Mouse (Mus musculus): ENCODE data around the gene Gm11938.
"Not testable (repeated sequence)": the region's sequence is repeated elsewhere in the genome, so short reads cannot be mapped to it uniquely, and the experiment has no call there.

Gene Gm11938

DNA sequence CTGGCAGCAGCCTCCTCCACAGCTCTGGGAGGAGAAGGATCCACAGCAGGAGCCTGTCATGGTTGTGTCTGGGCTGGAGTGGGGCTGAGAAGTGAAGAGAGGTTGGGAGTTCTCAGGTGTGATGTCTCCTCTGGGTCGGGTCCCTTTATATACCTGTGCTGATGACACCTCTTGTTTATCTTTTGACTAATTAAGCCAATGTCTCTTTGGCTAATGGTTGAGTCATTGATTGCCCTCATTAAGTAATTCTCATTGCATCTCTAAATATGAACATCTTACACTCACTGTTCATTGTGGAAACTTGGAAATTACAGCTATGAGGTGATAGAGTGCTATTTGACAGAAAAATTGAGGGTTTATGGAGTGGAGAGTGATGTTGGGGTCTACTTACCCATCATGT, at the start of gene Gm11938:
Gene Gm11938 (minus strand): TSS at position 101 of the 400 bp plus-strand sequence.
- not testable (repeated sequence) for DNase-seq

DNA sequence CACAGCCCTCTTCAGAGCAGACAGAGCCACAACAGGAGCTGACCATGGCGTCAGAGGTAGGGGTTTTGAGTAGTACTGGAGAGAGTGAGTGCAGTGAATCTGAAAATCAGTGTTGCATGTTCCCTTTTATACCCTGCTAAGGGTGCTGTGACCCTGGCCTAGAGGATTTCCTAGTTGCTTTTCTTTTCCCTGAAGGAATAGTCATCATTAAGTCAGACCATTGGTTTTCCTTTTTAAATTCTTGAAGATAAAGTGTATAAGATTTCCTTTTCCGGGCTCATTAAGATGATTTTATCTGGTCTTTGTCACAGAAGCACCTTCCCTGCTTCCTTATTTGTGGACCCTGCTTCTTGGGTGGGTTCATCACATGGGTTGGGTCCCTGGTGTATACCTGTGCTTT, 47.0 kb upstream of the Gm11938 start, which contains the start of gene Gm11555:
Gene Gm11555 (minus strand): TSS at position 101 of the 400 bp plus-strand sequence.
- DNase-seq: no peak

DNA sequence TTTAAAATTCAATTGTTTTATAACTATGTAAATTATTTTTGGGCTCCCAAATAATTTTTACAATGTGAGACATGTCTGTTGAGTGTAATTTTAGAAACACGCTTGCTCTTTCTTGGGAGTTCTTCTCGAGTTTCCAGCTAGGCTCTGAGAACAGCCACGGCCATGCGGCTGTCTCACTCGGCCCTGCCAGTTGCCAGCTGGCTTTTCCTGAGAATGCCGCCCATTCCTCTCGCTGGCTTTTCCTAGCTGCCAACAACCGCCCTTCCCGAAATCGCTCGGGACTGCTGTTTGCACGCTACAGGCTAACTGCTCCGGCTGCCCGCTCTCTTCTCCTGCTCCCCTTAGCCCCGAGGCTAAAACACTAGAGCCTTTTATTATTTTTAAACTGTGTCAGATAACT, 43.3 kb upstream of the Gm11938 start:
- DNase-seq: no peak

DNA sequence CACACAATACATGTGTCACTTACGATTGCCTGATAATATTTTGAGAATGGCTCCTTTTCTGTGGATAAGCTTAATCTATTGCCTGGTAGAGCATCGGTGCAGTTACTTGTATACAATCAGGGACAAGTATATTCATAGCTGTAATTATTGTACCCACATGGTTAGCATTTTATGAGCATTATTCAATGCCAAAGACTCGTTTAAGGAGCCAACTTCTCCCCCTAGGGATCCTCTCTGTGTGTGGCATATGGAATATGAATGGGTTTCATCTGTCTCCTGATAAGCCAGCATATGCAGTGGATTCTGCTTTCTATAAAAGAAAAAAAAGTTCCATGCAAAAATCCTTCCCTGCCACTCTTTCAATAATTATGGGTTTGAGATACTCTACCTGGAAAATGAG, 41.2 kb upstream of the Gm11938 start:
- DNase-seq: no peak

DNA sequence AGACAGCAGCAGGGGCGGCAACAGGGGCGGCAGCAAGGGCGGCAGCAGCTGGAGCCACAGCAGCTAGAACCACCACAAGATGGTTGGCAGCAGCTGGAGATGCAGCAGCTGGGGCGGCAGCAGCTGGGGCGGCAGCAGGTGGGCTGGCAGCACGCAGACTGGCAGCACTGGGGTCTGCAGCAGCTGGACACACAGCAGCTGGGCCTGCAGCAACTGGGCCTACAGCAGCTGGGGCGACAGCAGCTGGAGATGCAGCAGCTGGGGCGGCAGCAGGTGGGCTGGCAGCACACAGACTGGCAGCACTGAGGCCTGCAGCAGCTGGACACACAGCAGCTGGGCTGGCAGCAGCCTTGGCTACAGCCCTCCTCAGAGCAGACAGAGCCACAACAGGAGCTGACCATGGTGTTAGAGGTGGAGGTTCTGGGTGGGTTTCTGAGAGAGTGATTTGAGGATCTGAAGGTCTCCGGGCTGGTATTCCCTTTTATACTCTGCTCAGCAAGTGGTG, 40.6 kb upstream of the Gm11938 start, which contains the start of gene Krtap4-7:
Gene Krtap4-7 (minus strand): TSS at position 455 of the 505 bp plus-strand sequence.
- not testable (repeated sequence) for DNase-seq

DNA sequence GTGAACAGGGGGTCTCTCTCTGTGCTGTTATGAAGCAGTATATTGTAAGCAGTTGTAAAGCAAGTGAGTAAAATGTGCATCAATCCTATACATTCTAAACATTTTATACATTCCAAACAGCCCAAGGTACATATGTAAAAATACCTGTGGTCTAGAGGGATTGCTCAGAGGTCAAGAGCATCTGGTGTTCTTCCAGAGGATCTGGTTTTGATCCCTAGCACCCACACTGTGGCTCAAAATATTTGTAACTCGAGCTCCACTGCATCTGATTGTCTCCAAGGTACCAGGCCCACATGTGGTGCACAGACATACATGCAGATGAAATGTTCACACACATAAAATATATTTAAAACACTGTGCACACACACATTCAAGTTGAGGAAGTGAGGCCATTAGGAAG, 37.8 kb upstream of the Gm11938 start:
- DNase-seq: no peak

DNA sequence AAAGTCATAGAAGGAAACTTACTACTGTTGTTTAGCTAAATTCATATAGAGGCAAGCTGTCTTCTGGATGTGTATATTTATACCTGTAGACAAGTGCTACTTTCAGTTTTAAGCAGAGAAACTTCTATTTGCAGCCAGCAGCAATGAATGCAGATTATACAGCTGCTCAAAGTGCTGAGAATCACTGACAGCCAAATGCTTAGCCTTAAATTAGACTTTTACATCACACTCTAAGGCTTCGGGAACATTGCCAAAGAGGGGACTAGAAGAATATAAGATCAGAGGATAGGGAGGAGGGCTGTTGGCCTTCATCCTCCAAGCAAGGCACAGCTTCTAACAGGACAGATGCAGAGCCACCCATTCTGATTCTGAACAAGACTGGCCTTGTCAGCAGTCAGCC, 34.0 kb upstream of the Gm11938 start:
- DNase-seq: no peak

DNA sequence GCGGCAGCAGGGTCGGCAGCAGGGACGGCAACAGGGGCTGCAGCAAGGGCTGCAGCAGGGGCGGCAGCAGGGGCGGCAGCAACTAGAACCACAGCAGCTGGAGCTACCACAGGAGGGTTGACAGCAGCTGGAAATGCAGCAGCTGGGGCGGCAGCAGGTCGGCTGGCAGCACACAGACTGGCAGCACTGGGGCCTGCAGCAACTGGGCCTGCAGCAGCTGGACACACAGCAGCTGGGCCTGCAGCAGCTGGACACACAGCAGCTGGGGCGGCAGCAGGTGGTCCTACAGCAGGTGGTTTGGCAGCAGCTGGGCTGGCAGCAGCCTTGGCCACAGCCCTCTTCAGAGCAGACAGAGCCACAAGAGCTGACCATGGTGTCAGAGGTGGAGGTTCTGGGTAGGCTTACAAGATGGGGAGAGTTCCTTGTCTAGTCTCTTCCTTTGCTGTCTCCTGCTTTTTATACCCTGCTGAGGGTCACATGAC, 31.6 kb upstream of the Gm11938 start, which contains the start of gene Krtap4-2:
Gene Krtap4-2 (minus strand): TSS at position 432 of the 482 bp plus-strand sequence.
- no peak for DNase-seq

DNA sequence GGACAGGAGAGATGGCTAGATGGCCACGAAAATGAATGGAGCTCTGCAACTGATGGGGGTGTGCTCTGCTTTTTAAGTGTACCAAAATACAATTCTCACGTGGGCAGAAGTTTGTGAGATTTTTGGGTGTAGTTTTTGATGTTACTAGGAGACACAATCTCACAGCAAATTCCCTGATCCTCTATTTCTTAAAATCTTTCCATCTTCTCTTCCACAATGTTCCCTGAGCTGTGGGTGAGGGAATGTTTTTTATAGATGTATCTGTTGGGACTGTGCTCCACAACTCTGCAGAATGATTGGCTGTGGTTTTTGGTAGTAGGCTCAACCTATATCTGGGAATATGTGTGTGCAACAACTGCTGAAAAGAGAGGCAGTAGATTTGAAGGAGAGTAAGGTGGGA, 30.2 kb upstream of the Gm11938 start:
- no peak for DNase-seq

DNA sequence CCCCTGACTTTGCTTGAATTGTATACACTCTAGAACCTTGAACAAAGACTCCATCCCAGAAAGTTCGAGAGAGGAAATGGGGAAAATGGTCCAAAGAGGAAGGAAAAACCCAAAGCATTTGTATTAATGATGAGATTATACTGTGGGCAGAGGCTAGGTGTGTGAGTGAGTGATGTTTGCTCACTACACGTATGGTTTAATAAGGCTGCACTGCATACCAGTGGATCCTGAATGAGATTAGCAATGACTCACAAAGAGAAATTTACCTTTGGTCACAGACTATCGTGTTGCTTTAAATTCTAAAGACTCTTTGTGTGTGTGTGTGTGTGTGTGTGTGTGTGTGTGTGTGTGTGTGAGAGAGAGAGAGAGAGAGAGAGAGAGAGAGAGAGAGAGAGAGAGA, 27.8 kb upstream of the Gm11938 start:
- no peak for DNase-seq

DNA sequence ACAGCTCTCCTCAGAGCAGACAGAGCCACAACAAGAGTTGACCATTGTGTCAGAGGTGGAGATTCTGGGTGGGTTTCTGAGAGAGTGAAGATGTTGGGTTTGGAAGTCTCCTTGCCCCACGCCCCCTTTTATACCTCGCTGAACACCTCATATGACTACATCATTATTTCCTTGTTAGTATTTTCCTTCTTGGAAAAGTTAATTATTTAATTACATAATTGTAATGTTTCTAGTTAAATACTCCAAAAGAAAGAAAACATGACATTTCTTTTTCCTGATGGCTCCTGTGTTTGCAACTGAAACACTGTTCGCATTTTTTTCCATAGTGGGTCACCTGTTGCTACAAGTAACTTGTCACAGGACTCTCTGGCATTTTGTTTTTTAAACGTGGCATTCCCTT, 25.0 kb upstream of the Gm11938 start, which contains the start of gene Krtap4-1:
Gene Krtap4-1 (minus strand): TSS at position 101 of the 400 bp plus-strand sequence.
- no peak for DNase-seq

DNA sequence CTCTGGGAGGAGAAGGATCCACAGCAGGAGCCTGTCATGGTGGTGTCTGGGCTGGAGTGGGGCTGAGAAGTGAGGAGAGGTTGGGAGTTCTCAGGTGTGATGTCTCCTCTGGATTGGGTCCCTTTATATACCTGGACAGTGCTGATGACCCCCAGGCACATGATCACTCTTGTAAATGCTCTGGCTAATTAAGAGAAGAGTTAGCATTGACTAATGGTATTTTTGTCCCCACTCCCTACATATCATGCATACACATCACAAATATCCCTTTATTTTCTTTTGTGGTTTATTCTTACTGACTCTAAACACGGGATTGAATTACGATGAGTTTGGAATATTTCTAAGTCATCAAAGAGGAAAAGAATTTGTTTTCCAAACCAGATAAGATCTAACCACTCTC, 17.2 kb upstream of the Gm11938 start, which contains the start of gene Gm11562:
Gene Gm11562 (minus strand): TSS at position 101 of the 400 bp plus-strand sequence.
- DNase-seq: no peak

DNA sequence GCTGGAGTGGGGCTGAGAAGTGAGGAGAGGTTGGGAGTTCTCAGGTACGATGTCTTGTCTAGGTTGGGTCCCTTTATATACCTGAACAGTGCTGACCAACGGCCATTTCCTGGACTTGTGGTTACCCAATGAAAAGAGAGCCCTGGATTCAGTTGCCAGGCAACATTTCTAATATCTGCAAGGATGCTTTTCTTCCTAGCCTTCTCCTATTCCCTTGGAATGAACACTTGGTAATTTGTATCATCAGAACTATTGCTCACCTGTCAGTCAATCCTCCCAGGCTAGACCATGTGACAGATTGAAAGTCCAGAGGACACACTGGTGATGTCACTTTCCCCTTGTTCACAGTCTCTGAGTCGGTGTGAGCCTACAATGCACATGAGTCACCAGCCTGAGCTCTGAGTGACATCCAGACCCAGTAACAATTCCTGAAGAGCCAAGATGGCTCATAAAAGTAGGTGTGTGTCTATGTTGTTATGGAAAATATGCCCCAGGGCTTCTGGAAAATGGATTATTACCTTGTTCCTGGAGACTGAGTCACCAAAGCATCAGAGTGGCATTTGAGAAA, 11.8 kb upstream of the Gm11938 start, which contains the start of gene Krtap2-4:
Gene Krtap2-4 (minus strand): TSS at position 51 of the 568 bp plus-strand sequence.
- DNase-seq: no peak

DNA sequence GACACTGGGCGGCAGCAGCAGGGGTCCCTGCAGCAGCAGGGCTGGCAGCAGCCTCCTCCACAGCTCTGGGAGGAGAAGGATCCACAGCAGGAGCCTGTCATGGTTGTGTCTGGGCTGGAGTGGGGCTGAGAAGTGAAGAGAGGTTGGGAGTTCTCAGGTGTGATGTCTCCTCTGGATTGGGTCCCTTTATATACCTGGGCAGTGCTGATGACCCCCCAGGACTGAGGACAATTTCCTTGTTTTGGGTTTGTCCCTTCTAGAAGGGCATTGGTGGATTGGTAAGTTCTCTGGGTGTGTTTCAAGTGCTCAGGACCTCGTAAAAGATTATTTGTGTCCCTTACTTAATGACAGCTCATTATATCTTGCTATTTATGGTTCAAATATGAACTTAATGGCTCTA, 7.0 kb upstream of the Gm11938 start, which contains the start of gene Gm11937:
Gene Gm11937 (minus strand): TSS at position 101 of the 400 bp plus-strand sequence.
- not testable (repeated sequence) for DNase-seq

DNA sequence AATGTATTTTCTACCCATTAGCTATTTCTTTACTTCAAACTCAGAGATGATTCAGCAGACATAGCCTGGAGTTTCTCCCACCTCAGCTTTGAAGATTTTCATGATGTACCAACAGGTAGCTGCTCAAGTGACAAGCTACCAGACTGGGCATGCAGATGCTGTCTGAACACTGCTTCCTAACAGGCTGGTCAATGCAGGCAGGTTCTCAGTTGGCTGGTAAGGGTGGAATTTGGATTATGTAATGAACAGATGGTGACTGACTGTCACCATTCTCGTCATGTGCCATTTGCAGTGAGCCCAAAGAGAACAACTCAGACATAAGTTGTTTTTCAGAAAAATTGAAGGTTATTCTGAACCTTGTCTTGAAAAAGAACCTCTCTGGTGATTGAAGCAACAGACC, 6.0 kb upstream of the Gm11938 start:
- no peak for DNase-seq

DNA sequence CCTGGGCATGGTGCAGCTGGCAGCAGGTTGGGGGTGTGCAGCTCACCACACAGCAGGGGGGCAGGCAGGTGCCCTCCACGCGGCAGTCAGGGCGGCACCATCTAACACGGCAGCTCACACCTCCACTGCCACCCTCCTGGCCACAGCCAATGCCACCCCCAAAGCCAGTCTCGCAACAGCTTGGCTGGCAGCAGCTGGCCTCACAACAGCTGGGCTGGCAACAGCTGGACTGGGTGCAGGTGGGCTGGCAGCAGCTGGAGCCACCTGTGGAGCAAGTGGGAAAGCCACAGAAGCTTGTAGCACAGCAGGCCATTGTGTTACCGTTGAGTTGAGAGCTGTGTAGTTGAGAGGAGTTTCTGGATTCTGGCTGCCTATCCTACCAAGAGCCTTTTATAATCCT, 5.4 kb downstream of the Gm11938 start, which contains the start of gene Krtap9-3:
Gene Krtap9-3 (minus strand): TSS at position 364 of the 400 bp plus-strand sequence.
- not testable (repeated sequence) for DNase-seq

DNA sequence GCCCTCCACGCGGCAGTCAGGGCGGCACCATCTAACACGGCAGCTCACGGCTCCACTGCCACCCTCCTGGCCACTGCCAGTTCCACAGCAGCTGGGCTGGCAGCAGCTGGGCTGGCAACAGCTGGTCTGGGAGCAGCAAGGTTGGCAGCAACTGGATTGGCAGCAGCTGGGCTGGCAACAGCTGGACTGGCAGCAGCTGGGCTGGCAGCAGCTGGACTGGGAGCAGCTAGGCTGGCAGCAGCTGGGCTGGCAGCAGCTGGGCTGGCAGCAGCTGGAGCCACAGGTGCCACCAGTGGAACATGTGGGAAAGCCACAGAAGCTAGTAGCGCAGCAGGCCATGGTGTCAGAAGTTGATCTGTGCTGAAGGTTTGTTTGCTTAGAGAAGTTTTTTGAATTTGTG, 12.1 kb downstream of the Gm11938 start, which contains the start of gene Krtap1-3:
Gene Krtap1-3 (minus strand): TSS at position 359 of the 400 bp plus-strand sequence.
- no peak for DNase-seq

DNA sequence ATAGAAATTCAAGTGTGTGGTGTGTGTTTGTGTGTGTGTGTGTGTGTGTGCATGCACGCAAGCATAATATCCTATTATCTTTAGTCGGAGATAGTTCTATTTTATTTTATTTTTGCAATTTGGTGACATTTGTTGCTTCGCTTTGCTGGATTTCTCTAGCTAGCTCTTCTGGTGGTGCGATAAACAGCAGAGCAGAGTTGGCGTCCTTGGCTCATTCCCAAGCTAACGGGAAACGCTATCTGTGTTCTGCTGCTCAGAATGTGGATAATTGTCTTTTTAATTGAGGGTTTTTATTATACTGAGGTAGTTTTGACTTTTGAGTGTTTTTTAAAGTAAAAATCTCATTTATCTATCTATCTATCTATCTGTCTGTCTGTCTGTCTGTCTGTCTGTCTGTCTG, 18.0 kb downstream of the Gm11938 start:
- DNase-seq: no peak

DNA sequence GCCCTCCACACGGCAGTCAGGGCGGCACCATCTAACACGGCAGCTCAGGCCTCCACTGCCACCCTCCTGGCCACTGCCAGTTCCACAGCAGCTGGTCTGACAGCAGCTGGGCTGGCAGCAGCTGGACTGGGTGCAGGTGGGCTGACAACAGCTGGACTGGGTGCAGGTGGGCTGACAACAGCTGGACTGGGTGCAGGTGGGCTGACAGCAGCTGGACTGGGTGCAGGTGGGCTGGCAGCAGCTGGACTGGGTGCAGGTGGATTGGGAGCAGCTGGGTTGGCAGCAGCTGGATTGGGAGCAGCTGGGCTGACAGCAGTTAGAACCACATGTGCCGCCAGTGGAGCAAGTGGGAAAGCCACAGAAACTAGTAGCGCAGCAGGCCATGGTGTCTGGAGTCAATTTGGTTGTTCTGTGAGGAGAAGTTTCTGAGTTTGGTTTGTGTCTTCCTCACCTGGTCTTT, 19.8 kb downstream of the Gm11938 start, which contains the start of gene Krtap1-4:
Gene Krtap1-4 (minus strand): TSS at position 410 of the 460 bp plus-strand sequence.
- DNase-seq: no peak

DNA sequence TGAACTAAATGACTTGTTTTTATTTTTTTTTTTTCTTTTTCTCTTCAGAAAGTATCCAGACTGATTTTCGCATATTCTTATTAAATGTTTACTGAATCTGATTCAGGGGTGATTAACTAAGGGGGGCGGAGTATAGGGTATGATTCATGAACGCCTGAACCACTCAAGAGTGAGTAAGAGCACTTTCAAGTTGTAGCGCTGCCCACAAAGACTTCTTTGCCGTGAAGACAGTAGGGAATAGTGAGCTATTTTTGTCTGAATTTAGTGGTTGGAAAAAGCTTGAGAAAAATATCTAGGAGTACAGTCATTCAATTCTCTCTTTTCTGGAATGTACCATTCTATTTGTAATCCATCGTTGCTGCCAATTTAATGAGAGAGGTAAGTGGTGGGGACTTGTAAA, 21.5 kb downstream of the Gm11938 start:
- DNase-seq: no peak

DNA sequence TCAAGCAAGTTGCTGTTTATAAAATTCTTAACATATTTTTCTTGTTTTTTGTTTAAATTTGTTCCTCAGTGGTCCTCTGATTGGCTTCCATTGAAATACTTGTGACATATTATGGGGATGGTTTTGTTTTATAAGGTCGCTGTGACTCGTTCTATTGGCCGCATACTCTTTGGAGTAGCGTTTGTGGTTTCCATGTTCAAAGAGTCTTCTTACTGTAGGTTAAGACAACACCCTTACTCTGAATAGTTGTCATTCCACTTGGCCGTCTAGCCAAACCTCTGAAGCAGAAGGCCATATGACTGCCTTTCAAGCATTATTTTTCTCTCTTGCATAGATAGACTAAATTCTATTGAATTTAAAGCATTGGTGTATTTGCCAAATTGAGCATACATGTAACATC, 22.1 kb downstream of the Gm11938 start:
- DNase-seq: no peak

DNA sequence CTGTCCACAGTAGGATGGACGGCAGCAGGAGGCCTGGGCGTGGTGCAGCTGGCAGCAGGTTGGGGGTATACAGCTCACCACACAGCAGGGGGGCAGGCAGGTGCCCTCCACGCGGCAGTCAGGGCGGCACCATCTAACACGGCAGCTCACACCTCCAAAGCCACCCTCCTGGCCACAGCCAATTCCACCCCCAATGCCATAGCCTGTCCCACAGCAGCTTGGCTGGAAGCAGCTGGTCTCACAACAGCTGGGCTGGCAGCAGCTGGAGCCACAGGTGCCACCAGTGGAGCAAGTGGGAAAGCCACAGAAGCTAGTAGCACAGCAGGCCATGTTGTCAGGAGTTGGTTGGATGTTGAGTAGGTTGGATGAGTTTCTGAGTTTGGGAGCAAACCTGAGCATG, 22.5 kb downstream of the Gm11938 start, which contains the start of gene Krtap1-5:
Gene Krtap1-5 (minus strand): TSS at position 381 of the 400 bp plus-strand sequence.
- no peak for DNase-seq

DNA sequence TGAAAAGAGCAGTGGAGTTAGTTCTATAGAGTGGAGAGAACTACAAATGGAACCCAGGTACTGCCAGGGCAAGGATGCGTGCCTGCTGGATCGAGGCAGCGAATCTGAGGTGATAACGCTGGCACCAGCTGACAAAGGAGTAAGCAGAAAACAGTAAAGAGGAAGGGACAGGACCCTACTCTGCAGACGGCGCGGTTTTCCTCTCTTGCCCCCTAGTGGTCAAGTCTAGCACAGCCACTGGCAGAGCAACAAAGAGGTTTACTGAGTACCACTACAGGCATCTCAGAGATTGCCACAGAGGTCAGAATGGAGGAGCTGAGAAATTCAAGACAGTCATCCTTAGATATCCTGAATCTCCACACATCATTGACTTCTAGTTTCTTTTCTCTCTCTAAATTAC, 29.0 kb downstream of the Gm11938 start:
- DNase-seq: peak; percentile 46 to 80

DNA sequence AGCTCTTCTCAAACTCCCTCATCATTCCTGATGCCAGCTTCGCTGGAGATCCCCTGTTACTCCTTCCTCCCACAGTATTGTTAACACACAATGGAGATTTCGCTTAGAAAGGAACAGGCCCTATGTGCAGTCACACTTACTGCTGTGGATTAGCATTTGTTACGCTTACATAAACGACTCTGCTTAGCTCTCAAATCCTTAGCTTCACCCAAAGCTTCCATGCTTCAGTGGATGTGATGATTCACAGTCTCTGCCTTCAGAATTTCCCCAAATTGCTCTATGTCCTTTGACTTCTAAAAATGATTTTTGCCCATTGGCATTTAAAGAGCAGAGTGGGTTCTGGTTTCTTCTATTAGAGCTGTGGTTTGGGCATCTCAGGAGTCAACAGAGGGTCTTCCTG, 29.9 kb downstream of the Gm11938 start:
- no peak for DNase-seq
